Mouse (Mus musculus) brown adipose tissue, adult 24 weeks (tissue): Measurements from ENCODE around the gene Rab10. TPM values are rescaled to one million over a fixed set of nuclear protein-coding genes. Genes with fewer than 3 reads are reported as not detected.

ENCODE experiments used
- H3K27ac ChIP-seq: fragments of 200-500 bp; replicated peaks from 2 replicates; pipeline ENCODE4 v1.5.1; 2012; ENCODE audit warnings: low read depth, mild to moderate bottlenecking, low read length
- H3K4me1 ChIP-seq: fragments of 200-500 bp; 2 replicates; pipeline ENCODE4 v1.6.1; 2012; ENCODE audit warnings: low read length, mixed read lengths; ENCODE audit not compliant: control insufficient read depth, insufficient read depth, insufficient read length
- H3K4me3 ChIP-seq: fragments of 200-500 bp; 2 replicates; pipeline ENCODE4 v1.5.1; 2012; ENCODE audit warnings: low read depth, mild to moderate bottlenecking, low read length, moderate library complexity; ENCODE audit not compliant: insufficient read depth
- polyA plus RNA-seq: library from polyadenylated mRNA; stranded (reverse); fragments of >200 nt; gene quantifications from 2 replicates; pipeline ENCODE4 v1.2.4, GENCODE M21; 2012; ENCODE audit not compliant: missing spikeins, insufficient read depth, insufficient read length

The Rab10 gene
- 102 and 108 TPM in 2 replicates for polyA plus RNA-seq

DNA sequence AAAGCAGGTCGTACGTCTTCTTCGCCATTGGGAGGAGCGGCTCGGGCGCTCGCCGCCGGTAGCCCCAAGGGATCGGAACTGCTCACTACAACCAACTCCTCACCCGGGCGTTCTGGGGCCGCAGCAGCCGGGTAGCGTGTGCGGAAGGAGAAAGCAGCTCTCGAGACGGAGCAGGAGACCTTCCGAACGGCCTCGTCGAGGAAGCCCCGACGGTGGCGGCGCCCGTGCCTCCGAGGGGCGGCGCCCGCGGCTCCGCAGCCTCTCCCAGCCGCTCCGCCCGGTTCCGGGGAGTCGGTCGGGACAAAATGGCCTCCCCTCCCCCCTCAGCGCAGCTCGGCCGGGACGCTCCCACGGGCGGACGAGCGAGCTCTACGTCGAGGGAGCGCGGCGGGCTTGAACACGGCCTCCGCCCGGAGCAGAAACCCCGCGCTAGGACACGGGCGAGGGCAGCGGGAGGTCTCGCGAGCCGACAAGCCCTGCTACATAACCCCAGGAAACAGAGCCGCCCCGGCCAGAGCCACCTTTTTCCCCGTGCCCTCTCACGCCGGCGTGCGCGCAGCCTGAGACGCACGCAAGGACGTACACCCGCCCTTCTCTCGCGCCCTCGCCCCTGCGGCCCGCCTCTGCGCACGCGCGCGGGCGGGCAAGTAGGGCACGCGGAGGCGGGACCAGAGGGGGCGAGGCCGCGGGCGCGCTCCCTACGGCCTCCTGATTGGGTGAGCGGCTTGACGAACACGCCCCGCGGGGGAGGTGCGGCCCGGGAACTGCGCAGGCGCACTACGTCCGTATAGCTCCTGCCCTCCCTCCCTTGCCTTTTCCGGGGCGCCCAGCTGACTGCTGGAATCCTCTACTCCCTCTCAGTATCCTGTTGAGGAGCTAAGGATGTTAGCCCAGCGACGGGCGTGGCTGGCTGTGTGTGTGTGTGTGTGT lies at the start of gene Rab10:
Rab10 (minus strand) TSS at position 579 of the 930 bp plus-strand sequence.
- H3K4me3 ChIP-seq = peak within 1 kb of the TSS; percentile 86
- H3K4me1 ChIP-seq = peaks cover 4% of the 10 kb centered on the region
- H3K27ac ChIP-seq = peak within 1 kb of the TSS; percentile 96

DNA sequence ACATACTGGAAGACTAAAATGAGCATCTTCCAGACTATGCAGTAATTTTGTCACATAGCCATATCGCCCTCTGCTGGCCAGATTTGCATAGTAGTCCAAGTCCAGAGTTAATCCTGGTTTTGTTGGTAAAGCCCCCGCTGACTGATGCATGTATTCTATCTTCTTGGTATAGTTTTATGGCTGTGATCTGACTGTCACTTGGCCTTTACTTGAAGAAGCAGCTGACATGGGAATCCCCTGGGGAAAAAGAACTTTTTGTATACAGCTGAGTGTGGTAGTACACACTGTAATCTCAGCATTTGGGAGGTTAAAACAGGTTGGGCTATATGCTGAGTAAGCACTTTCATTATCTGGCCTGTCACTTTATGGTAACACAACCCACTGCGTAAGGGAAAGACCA lies 49.5 kb upstream of the Rab10 start:
- Histone ChIP-seq H3K27ac (no peak overlapping the region), H3K4me3 (no peak overlapping the region), H3K4me1 (no peaks in the 10 kb centered on the region)

DNA sequence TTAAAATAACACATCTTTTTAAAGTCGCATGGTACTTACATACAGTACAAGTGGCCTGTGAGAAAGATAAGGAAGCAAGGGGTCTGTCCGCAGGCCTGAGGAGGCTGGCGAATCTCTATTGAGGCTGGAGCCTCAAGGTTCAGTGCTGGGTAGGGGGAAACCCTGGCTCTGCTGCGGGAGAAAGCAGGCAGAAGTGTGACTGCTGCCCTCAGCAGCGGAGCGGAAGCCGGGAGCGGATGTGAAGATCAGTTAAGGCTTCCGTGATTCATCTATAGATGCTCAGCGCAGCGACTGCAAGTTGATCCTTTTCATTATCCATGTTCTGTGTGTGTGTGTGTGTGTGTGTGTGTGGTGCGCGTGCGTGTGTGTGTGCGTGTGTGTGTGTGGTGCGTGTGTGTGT lies 47.1 kb upstream of the Rab10 start:
- no peak overlapping the region for H3K27ac ChIP-seq
- no peaks in the 10 kb centered on the region for H3K4me1 ChIP-seq
- peak overlapping the region; percentile 36 for H3K4me3 ChIP-seq

DNA sequence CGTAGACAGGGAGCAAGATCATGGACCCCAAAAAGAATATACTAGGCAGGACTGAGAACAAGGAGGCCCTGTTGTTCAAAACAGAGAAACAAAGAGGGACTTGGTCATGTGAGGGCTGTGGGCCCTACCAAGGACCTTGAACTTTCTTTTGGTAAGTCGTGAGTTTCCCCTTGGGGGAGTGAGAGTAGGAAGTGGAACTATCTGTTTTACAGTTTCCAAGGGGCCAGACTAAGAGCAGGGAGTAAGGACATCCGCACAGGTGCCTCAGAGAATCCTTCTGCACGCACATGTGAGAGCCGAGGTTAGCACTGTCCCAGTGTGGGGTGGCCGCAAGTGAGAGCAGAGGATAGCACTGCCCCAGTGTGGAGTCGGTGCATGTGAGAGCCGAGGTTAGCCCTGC lies 45.3 kb upstream of the Rab10 start:
- Histone ChIP-seq H3K27ac (no peak overlapping the region), H3K4me3 (no peak overlapping the region), H3K4me1 (peaks cover under 1% of the 10 kb centered on the region; the same call in 1 of the 2 replicates)

DNA sequence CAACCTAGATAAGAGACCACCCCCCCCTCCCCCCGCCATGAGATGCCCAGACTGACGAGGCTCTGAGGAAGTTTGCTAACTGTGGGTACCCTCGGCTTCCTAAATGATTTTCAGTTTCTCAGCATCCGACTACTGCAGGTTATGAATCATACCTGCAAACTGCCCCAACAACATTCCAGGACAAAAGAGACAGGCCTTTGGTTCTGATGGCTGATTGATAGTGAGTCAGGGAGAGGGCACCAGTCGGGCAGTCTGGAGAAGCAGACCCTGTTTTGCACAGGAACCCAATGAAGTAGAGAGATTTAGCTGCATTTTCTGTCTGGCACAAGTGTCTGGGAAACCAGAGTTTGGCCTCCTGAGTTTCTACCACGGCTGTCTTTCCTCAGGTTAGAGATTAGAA lies 42.4 kb upstream of the Rab10 start:
- H3K4me3 ChIP-seq = no peak overlapping the region
- H3K4me1 ChIP-seq = peaks cover 5% of the 10 kb centered on the region
- no peak overlapping the region for H3K27ac ChIP-seq

DNA sequence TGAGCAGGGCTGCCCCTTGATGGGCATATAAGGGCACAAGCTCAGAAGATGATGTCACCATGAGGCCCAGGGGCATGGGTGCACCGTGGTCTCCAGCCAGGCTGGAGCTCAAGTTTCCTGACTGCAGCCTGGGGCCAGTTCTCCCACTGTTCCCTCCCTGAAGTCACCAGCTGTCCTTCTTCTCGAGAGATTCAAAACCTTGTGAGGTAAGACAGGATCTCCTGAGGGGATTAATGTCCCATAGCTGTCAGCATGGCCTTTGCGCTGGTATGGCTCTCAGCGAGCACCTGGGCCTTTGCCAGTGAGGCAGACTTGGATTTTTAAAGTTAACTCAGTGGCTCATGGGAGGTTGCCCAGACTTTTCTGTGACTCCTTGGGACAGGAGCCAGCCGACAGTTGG lies 40.4 kb upstream of the Rab10 start:
- Histone ChIP-seq H3K4me1 (peaks cover 8% of the 10 kb centered on the region), H3K4me3 (no peak overlapping the region), H3K27ac (peak overlapping the region; percentile 77)

DNA sequence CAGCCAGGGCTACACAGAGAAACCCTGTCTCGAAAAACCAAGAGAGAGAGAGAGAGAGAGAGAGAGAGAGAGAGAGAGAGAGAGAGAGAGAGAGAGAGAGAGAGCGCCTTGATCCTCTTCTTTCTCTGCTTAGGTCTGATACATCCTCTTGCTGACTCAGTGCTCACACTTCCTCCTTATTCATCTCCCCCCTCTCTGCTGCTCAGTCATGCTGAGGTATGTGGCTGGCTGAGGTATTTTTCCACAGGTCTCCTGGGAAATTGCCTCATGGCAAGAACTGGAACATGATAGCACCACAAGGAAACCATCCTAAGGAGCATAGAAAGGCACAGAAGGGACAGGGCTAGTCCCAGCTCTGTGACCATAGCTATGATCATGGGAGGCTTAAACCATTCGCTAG lies 39.6 kb upstream of the Rab10 start:
- Histone ChIP-seq H3K4me1 (peaks cover 8% of the 10 kb centered on the region), H3K4me3 (no peak overlapping the region), H3K27ac (peak overlapping the region; percentile 77)

DNA sequence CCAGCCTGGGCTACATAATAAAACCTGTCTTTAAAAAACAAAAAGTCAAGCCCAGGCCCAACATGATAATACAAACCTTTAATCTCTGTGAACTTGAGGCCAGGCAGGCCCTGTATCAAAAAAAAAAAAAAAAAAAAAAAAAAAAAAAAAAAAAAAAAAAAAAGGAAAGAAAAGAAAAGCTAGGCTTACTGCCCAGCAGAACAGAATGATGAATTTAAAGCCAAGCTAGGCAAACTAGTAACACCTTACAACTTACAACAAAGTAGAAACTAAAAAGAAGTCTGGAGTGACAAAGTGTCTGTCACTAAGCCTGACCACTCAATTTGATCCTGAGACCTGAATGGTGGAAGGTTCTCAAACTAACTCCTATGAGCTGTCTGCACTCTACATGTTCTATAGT lies 37.9 kb upstream of the Rab10 start:
- Histone ChIP-seq H3K27ac (no peak overlapping the region), H3K4me3 (no peak overlapping the region), H3K4me1 (peaks cover 8% of the 10 kb centered on the region)

DNA sequence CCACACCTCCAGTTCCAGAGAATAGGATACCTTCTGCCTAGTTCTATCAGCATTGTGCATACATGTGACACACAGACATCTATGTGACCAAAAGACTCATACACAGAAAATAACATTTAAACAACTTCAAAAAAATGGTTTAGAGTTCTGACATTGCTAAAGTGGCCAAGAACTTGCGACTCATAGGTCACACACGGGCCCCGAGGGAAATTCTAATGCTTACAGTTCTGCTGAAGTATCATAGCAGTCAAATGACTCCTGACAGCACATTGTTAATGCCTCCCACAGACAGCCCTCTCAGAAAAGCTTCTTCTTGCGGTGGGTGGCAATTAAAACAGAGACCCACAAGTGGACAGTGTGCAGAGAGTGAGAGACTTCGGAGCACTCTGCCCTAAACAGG lies 35.3 kb upstream of the Rab10 start:
- H3K27ac ChIP-seq = no peak overlapping the region
- H3K4me1 ChIP-seq = peaks cover 7% of the 10 kb centered on the region
- H3K4me3 ChIP-seq = no peak overlapping the region

DNA sequence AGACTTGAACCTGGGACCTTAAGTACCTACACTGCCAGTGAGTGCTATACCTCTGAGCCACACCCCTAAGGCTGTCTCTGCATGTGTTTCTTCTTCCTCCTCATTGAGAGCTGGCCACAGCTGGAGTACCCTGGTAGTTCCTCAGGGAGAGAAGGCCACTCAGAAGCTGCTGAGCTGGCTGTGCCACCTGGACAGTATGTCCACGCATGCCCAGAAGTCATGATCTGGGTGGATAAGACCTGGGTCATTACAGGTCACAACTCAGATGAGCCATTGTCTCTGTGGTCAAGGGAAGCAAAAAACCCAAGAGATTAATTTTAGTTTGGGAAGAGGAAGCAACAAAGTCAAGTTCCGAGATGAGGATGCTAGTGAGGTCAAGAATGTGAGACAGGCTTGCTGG lies 34.4 kb upstream of the Rab10 start:
- Histone ChIP-seq H3K4me3 (no peak overlapping the region), H3K27ac (no peak overlapping the region), H3K4me1 (peaks cover 3% of the 10 kb centered on the region; the same call in 1 of the 2 replicates)

DNA sequence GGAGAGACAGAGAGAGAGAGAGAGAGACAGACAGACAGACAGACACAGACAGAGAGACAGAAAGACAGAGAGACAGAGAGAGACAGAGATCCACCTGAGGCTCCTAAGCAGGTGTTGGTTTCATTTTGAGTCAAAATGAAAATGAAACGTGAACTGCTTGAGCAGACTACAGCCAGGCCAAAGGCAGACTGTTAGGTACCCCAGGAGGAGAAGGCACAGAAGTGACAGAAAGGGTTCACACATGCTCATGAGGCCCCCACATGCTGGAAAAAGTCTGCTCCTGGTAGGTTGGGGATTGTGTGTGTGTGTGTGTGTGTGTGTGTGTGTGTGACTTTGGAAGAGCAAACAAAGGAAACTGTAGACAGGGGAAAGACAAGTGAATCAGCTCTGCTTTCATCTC lies 29.2 kb upstream of the Rab10 start:
- H3K4me1 ChIP-seq = no peaks in the 10 kb centered on the region
- H3K27ac ChIP-seq = no peak overlapping the region
- no peak overlapping the region for H3K4me3 ChIP-seq

DNA sequence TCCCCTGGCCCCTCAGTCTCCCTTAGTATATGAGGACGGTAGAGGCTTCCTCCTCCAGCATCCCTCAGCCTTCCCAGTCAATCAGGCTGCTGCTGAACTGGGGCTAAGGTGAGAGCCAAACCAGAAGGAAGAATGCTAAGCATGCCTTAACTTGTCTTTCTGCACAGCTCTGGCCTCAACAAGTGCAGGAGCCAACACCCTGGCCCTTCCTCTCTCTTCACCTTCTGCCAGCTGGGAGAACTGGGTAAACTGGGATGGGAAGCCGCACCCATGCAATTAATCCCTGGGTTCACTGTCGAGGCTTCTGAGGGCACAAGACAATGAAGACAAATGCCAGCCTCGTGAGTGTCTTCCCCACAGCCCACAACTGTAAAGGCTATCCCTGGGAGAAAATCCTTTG lies 19.9 kb upstream of the Rab10 start:
- Histone ChIP-seq H3K27ac (no peak overlapping the region), H3K4me3 (no peak overlapping the region), H3K4me1 (no peaks in the 10 kb centered on the region)

DNA sequence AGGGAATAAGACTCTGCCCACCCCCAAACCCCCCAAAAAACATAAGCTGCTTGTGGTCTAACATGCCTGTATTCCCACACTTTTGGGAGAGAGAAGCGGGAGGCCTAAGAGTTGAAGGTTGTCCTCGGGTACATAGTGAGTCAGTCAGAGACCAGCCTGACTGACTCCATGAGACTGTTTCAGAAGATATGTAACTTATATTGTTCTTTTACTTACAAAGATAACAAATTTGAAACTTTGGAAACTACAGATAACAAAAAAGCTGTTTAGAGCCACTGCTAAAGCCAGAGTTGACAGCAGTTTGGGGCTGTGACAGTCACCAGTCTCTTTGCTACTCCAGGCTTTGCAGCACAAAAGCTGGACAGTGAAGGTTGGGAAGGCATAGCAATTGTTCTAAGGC lies 15.5 kb upstream of the Rab10 start:
- Histone ChIP-seq H3K4me3 (no peak overlapping the region), H3K27ac (no peak overlapping the region), H3K4me1 (no peaks in the 10 kb centered on the region)

DNA sequence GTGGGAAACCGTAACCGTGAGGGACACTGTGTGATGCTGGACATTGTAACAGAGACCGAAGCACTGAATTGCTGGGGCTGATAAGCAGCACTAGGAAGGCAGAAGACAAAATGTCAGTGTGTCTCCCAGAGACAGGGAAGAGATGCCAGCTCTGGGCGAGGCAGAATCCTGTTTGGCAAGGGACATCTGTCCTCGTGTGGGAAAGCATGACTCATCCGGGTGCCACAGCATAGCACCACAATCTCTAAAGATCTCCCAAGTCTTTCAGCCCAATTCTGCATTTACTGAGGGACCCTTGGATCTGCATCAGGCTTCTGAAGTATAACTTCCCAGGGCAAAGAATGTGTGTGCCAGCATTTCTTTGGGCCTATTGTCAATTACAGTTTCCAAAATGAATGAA lies 13.5 kb upstream of the Rab10 start:
- Histone ChIP-seq H3K4me1 (no peaks in the 10 kb centered on the region), H3K4me3 (no peak overlapping the region), H3K27ac (no peak overlapping the region)

DNA sequence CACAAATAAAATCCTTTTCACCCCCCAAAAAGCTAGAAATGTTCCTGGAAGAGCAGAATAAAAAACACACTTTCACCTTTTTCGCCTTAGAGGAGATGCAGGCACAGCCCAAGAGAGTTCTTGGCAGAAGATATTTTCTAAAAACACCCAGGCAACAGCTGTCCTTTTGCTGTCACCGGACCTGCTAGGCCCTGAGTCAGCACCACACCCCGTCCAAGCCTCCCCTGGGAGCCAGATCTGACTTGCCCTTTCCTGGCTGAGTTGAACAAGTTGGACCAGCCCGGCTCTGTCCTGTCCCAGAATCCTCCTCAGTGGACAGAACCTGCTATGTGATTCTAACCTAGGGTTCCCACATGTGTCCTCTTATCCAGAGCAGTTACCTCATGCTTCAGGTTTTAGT lies 9.6 kb upstream of the Rab10 start:
- Histone ChIP-seq H3K27ac (no peak overlapping the region), H3K4me3 (no peak overlapping the region), H3K4me1 (no peaks in the 10 kb centered on the region)

DNA sequence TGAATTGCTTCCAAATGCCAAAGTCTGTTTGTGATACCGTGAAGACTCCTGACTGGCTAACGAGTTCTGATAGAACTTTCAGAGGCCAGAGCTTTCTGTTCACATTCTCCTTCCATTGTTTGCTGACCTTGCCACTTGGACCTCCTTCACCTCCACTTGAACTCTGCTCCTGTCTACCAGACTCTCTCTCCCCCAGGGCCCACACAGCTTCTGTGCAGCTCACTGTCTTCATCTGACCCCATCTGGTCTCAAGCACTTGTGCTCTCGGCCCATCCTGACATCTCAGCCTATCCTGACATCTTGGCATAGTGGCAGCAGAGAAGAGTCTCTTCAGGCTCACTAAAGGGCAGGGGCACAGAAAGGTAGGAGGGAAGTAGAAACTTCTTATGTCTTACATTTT lies 7.2 kb upstream of the Rab10 start:
- Histone ChIP-seq H3K4me1 (no peaks in the 10 kb centered on the region), H3K4me3 (no peak overlapping the region), H3K27ac (no peak overlapping the region)
